Mouse (Mus musculus) cerebellum, adult 8-10 months (tissue): ENCODE measurements at regions not wholly inside any gene's neighbourhood (a gene's known extent, or its start where the extent isn't known, plus 50 kb on each side); places are given as distances from the start of the nearest gene placed in this dataset.
"Not testable (repeated sequence)": the region's sequence is repeated elsewhere in the genome, so short reads cannot be mapped to it uniquely, and the experiment has no call there.

Source experiments
- DNase-seq: peaks from one replicate; pipeline ENCODE4 v3.0.0; 2022

- DNase-seq = no peak
Measured at GRCm38 (mm10) chr16:20854696-20855213, 120.4 kb upstream of the Thpo start.

- no peak for DNase-seq
Measured at GRCm38 (mm10) chr16:20838151-20838550, 103.8 kb upstream of the Thpo start.

- no peak for DNase-seq
Measured at GRCm38 (mm10) chr16:20836866-20837265, 102.6 kb upstream of the Thpo start.

GRCm38 (mm10) chr16:20833838-20834237 lies 99.5 kb upstream of the Thpo start:
- not testable (repeated sequence) for DNase-seq

- no peak for DNase-seq
Measured at GRCm38 (mm10) chr16:20833301-20833700, 99.0 kb upstream of the Thpo start.

- no peak for DNase-seq
Measured at GRCm38 (mm10) chr16:20829732-20830435, 95.6 kb upstream of the Thpo start.

- DNase-seq = no peak
Measured at GRCm38 (mm10) chr16:20828996-20829731, 94.9 kb upstream of the Thpo start.

GRCm38 (mm10) chr16:20824226-20824625 lies 89.9 kb upstream of the Thpo start:
- peak; percentile 41 for DNase-seq

- DNase-seq = no peak
Measured at GRCm38 (mm10) chr16:20820939-20821338, 86.6 kb upstream of the Thpo start.

- DNase-seq = no peak
Measured at GRCm38 (mm10) chr16:20819568-20819967, 85.3 kb upstream of the Thpo start.

- DNase-seq = no peak
Measured at GRCm38 (mm10) chr16:20818711-20819189, 84.4 kb upstream of the Thpo start.

- no peak for DNase-seq
Measured at GRCm38 (mm10) chr16:20814976-20815375, 80.7 kb upstream of the Thpo start.

GRCm38 (mm10) chr16:20814240-20814639 lies 79.9 kb upstream of the Thpo start:
- no peak for DNase-seq

- not testable (repeated sequence) for DNase-seq
Measured at GRCm38 (mm10) chr16:20812025-20812424, 77.7 kb upstream of the Thpo start.

GRCm38 (mm10) chr16:20810322-20810721 lies 76.0 kb upstream of the Thpo start:
- DNase-seq = no peak

- no peak for DNase-seq
Measured at GRCm38 (mm10) chr16:20808263-20808662, 74.0 kb upstream of the Thpo start.

GRCm38 (mm10) chr16:20806739-20807138 lies 72.4 kb upstream of the Thpo start:
- no peak for DNase-seq

GRCm38 (mm10) chr16:20805793-20806192 lies 71.5 kb upstream of the Thpo start:
- no peak for DNase-seq

- no peak for DNase-seq
Measured at GRCm38 (mm10) chr16:20805086-20805485, 70.8 kb upstream of the Thpo start.

GRCm38 (mm10) chr16:20804601-20805017 lies 70.3 kb upstream of the Thpo start:
- DNase-seq = peak; percentile 84

GRCm38 (mm10) chr16:20803278-20803930 lies 69.1 kb upstream of the Thpo start:
- no peak for DNase-seq

GRCm38 (mm10) chr16:20802724-20803123 lies 68.4 kb upstream of the Thpo start:
- no peak for DNase-seq

GRCm38 (mm10) chr16:20800038-20800437 lies 65.7 kb upstream of the Thpo start:
- DNase-seq = no peak
